Mouse (Mus musculus): ENCODE measurements around the gene Luc7l2. TPM values are rescaled to one million over a fixed set of nuclear protein-coding genes. Genes with fewer than 3 reads are reported as not detected.
A peak's percentile ranks its signal among the peaks of the same experiment; 100 is the strongest.
"Not testable (repeated sequence)": the region's sequence is repeated elsewhere in the genome, so short reads cannot be mapped to it uniquely, and the experiment has no call there.

Gene Luc7l2
- polyA plus RNA-seq, 1 experiment from 2014 or later: 36.3 TPM

DNA sequence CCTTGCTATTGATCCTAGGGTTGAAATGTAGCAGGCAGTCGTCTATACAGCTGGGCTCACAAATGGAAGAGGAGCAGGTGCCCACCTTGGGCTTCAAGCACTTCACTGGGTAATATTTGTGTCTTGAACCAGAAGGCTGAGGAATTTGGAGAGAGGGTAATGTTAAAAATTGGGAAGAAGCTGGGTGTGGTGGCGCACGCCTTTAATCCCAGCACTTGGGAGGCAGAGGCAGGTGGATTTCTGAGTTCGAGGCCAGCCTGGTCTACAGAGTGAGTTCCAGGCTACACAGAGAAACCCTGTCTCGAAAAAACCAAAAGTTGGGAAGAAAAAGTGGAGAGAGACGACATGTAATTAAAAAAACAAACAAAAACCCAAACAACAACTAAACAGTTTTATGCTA lies 1.3 kb upstream of the Luc7l2 start:
- DNase-seq (ENCODE audit: low spot score); H3K4me2 ChIP-seq (ENCODE audit: low read depth, low read length); ATAC-seq (replicated peaks; ENCODE audit: insufficient number of reproducible peaks, low FRiP score, low TSS enrichment, low read depth); H3K4me3 ChIP-seq (ENCODE audit: low read depth, low read length); H3K9me3 ChIP-seq (replicated peaks; ENCODE audit: control insufficient read depth, low read length); H3K36me3 ChIP-seq (replicated peaks; ENCODE audit: control insufficient read depth, insufficient read depth, low read depth, low read length); H3K27me3 ChIP-seq (ENCODE audit: control insufficient read depth, insufficient read depth, low read length); H3K9ac ChIP-seq (replicated peaks; ENCODE audit: low read length); H3K27ac ChIP-seq (replicated peaks; ENCODE audit: low read depth, low read length); H3K4me1 ChIP-seq (ENCODE audit: control insufficient read depth, insufficient read depth, low read length): not testable (repeated sequence)
- 79% methylated on average over 6 of the region's 6 CpGs for WGBS

DNA sequence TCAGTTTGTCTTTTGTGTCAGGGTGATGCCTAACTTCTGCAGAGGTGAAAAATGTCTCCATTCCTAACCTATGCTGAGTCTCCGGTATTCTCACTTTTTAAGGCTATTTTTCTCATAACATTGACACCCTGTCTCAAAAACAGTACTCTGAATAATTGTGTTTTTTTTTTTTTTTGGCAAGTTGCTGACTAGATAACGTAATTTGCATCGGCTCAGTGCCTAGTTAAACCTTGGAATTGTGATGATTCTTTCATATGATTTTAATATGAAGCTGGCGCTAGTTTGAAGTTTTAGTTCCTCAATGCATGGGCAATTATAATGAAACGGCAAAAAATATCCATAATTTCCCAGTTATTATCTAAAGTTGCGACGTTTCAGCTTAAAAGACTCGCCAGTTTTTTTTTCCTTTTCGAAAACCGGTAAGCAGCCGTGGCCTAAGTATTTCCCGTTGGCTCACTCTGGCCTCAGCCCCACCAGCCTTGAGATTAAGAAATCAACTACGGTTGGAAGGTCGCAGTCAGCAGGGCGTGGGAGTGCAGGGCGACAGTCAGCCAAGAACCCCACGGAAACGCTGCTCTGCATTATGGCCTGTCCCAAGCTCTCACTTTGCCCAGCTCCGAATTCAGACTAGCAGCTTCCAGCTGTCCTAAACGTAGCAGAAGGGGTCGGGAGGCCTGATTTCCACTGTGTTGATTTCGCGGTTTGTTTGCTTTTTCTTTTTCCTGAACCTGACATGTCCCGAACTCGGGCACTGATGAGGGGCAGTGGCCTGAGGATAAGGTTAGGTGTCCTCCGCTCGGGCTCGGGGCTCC lies 678 bp upstream of the Luc7l2 start:
- peak; percentile 60 for DNase-seq (ENCODE audit: low spot score)
- 9% methylated on average over 28 of the region's 28 CpGs for WGBS
- peak overlapping the region; percentile 55 for H3K4me2 ChIP-seq (ENCODE audit: low read depth, low read length)
- H3K4me3 ChIP-seq (ENCODE audit: low read depth, low read length): peak overlapping the region; percentile 76
- H3K4me1 ChIP-seq (ENCODE audit: control insufficient read depth, insufficient read depth, low read length): no peaks in the 10 kb centered on the region
- H3K36me3 ChIP-seq (replicated peaks; ENCODE audit: control insufficient read depth, insufficient read depth, low read depth, low read length): no peaks in the 10 kb centered on the region
- peak overlapping the region; percentile 90 for H3K9ac ChIP-seq (replicated peaks; ENCODE audit: low read length)
- ATAC-seq (replicated peaks; ENCODE audit: insufficient number of reproducible peaks, low FRiP score, low TSS enrichment, low read depth): peak; percentile 29
- H3K27me3 ChIP-seq (ENCODE audit: control insufficient read depth, insufficient read depth, low read length): no peaks in the 10 kb centered on the region
- no peaks in the 10 kb centered on the region for H3K9me3 ChIP-seq (replicated peaks; ENCODE audit: control insufficient read depth, low read length)
- H3K27ac ChIP-seq (replicated peaks; ENCODE audit: low read depth, low read length): peak overlapping the region; percentile 97

DNA sequence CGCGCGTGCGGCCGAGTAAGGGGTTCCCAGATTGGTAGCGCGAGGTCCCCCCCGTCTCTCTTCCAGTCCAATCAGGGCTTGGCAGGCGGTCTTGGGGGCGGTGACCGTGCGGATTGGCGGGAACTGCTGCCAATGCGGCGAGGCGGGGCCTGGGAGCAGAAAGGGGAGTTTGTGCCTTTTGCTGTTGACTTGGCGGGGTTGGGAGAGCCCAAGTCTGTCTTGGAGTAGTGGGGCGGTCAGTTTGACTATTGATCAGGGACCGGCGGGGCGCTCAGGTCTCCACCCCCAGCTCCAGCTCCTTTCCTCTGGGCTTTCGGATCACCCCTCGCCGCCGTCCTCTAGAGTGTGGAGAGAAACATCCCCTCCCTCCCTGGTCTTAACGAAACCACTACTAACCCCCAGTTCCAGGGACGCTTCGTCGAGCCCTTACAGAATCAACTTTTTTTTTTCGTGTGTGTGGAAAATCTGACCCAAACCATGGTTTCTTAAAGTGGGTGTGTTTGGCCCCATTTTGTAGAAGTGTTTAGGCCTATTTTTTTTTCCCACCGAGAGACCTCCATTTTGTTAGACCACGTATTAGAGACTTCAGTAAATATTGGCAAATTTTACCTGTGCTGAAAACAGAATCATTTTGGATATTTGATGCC lies 978 bp downstream of the Luc7l2 start:
- Histone ChIP-seq H3K9ac (replicated peaks; ENCODE audit: low read length) (peak overlapping the region; percentile 90), H3K4me1 (ENCODE audit: control insufficient read depth, insufficient read depth, low read length) (no peaks in the 10 kb centered on the region), H3K36me3 (replicated peaks; ENCODE audit: control insufficient read depth, insufficient read depth, low read depth, low read length) (peaks cover 3% of the 10 kb centered on the region; the same call in 1 of the 2 replicates), H3K4me2 (ENCODE audit: low read depth, low read length) (peak overlapping the region; percentile 47), H3K27ac (replicated peaks; ENCODE audit: low read depth, low read length) (peak overlapping the region; percentile 97), H3K4me3 (ENCODE audit: low read depth, low read length) (peak overlapping the region; percentile 76), H3K9me3 (replicated peaks; ENCODE audit: control insufficient read depth, low read length) (no peaks in the 10 kb centered on the region), H3K27me3 (ENCODE audit: control insufficient read depth, insufficient read depth, low read length) (no peaks in the 10 kb centered on the region)
- 0% methylated on average over 31 of the region's 32 CpGs for WGBS
- DNase-seq (ENCODE audit: low spot score) (peak; percentile 97), ATAC-seq (replicated peaks; ENCODE audit: insufficient number of reproducible peaks, low FRiP score, low TSS enrichment, low read depth) (peak; percentile 95)

DNA sequence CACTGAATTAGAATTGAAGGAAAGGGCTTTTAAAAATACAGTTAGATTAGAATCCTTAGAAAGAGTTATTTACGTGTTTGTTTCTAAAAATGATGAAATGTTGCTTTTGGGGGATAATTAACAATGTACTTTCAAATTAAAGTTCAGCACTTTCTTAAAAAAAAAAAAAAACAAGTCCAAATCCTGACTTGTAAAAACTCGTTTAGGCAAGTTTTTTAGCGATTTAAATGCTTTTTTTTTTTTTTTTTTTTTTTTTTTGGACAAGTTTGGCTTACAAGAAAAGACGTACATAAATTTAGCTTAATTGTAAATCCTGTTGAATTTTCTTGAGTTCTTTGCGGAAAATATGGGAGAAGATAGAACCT lies 1.5 kb downstream of the Luc7l2 start:
- no peak for DNase-seq (ENCODE audit: low spot score)
- WGBS: 25% methylated on average over 5 of the region's 5 CpGs
- no peaks in the 10 kb centered on the region for H3K27me3 ChIP-seq (ENCODE audit: control insufficient read depth, insufficient read depth, low read length)
- no peaks in the 10 kb centered on the region for H3K9me3 ChIP-seq (replicated peaks; ENCODE audit: control insufficient read depth, low read length)
- H3K9ac ChIP-seq (replicated peaks; ENCODE audit: low read length): no peak overlapping the region
- H3K4me2 ChIP-seq (ENCODE audit: low read depth, low read length): peak overlapping the region; percentile 47
- H3K4me1 ChIP-seq (ENCODE audit: control insufficient read depth, insufficient read depth, low read length): no peaks in the 10 kb centered on the region
- H3K4me3 ChIP-seq (ENCODE audit: low read depth, low read length): peak overlapping the region; percentile 76
- H3K27ac ChIP-seq (replicated peaks; ENCODE audit: low read depth, low read length): no peak overlapping the region
- peaks cover 3% of the 10 kb centered on the region; the same call in 1 of the 2 replicates for H3K36me3 ChIP-seq (replicated peaks; ENCODE audit: control insufficient read depth, insufficient read depth, low read depth, low read length)
- ATAC-seq (replicated peaks; ENCODE audit: insufficient number of reproducible peaks, low FRiP score, low TSS enrichment, low read depth): no peak

DNA sequence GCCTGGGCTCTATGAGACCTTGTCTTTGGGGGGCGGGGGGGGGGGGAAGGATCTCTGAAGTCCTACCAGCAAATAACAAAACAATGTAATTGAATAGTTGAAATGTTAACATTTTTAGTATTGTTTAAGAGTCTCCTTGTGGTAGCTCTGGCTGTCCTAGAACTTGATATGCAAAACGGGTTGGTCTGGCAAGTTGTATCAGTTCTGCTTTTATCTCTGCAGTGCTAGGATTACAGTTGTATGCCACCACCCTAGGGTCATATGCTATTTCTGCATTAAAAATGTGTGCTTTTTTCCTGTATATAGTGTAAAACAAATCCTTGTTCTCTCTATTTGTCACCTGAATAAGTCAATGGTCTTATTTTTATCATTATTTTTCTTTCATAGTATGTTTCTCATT lies 25.0 kb downstream of the Luc7l2 start:
- no peak for ATAC-seq (replicated peaks; ENCODE audit: insufficient number of reproducible peaks, low FRiP score, low TSS enrichment, low read depth)
- no peak for DNase-seq (ENCODE audit: low spot score)
- no peaks in the 10 kb centered on the region for H3K9me3 ChIP-seq (replicated peaks; ENCODE audit: control insufficient read depth, low read length)
- peaks cover 3% of the 10 kb centered on the region; the same call in 1 of the 2 replicates for H3K36me3 ChIP-seq (replicated peaks; ENCODE audit: control insufficient read depth, insufficient read depth, low read depth, low read length)
- no peak overlapping the region for H3K4me3 ChIP-seq (ENCODE audit: low read depth, low read length)
- H3K4me2 ChIP-seq (ENCODE audit: low read depth, low read length): no peak overlapping the region
- H3K27ac ChIP-seq (replicated peaks; ENCODE audit: low read depth, low read length): no peak overlapping the region
- no peaks in the 10 kb centered on the region for H3K27me3 ChIP-seq (ENCODE audit: control insufficient read depth, insufficient read depth, low read length)
- WGBS: 95% methylated on average over 2 of the region's 2 CpGs
- H3K9ac ChIP-seq (replicated peaks; ENCODE audit: low read length): no peak overlapping the region
- no peaks in the 10 kb centered on the region for H3K4me1 ChIP-seq (ENCODE audit: control insufficient read depth, insufficient read depth, low read length)

DNA sequence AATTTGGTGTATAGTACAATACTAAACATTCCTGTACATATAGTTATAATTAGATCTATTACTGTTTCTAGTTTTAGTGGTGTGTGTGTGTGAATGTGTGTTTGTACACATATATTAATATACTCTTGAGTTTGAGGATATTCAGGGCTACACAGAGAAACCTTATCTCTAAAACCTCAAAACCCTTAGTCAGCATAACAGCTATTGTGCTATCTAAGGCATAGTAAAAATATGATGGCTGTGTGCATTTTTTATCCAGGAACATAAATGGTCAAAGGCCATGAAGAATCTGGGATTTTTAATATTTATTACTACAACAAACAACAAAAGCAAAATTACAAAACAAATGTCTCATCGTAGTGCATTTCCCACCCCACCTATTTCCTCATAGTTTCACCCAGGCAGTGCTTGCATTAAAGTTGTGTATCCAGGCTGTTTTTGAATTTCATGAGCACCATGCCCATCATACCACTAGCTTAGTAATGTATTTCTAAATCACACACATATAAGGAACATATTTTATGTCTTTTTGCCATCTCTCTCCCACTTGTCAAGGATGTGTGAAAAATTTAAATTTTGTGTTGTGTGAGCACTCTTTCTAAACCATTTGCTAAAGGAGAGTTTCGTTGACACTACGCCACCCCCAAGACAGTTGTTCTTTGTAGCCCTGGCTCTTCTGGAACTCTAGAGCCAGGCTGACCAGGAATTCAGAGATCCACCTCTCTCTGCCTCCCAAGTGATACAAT lies 29.2 kb downstream of the Luc7l2 start:
- no peak for ATAC-seq (replicated peaks; ENCODE audit: insufficient number of reproducible peaks, low FRiP score, low TSS enrichment, low read depth)
- WGBS: 98% methylated on average over 3 of the region's 3 CpGs
- Histone ChIP-seq H3K27ac (replicated peaks; ENCODE audit: low read depth, low read length) (no peak overlapping the region), H3K4me3 (ENCODE audit: low read depth, low read length) (no peak overlapping the region), H3K4me1 (ENCODE audit: control insufficient read depth, insufficient read depth, low read length) (no peaks in the 10 kb centered on the region), H3K36me3 (replicated peaks; ENCODE audit: control insufficient read depth, insufficient read depth, low read depth, low read length) (peaks cover 3% of the 10 kb centered on the region; the same call in 1 of the 2 replicates), H3K9ac (replicated peaks; ENCODE audit: low read length) (no peak overlapping the region), H3K9me3 (replicated peaks; ENCODE audit: control insufficient read depth, low read length) (no peaks in the 10 kb centered on the region), H3K27me3 (ENCODE audit: control insufficient read depth, insufficient read depth, low read length) (no peaks in the 10 kb centered on the region), H3K4me2 (ENCODE audit: low read depth, low read length) (no peak overlapping the region)
- DNase-seq (ENCODE audit: low spot score): no peak

DNA sequence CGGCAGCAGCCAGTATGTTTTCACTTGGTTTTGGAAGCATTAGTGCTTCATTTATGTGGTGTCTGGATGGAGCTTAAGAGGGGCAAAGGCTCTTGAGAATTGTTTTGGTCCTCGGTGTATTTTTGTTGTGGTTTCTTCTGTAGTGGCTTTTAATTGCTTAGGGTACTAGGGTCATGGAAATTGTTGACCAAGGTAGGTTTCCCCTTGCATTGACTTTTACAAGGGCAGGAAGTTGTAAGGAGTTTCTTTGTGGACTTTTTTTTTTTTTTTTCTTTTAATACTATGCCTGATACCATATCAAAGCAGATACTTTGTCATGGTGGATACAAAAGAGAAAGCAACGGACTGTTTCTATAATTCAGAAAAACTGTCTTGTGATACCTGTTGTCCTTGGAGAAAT lies 30.6 kb downstream of the Luc7l2 start:
- ATAC-seq (replicated peaks; ENCODE audit: insufficient number of reproducible peaks, low FRiP score, low TSS enrichment, low read depth) (no peak), DNase-seq (ENCODE audit: low spot score) (no peak)
- H3K4me3 ChIP-seq (ENCODE audit: low read depth, low read length): no peak overlapping the region
- H3K27ac ChIP-seq (replicated peaks; ENCODE audit: low read depth, low read length): no peak overlapping the region
- no peak overlapping the region for H3K4me2 ChIP-seq (ENCODE audit: low read depth, low read length)
- no peaks in the 10 kb centered on the region for H3K27me3 ChIP-seq (ENCODE audit: control insufficient read depth, insufficient read depth, low read length)
- H3K4me1 ChIP-seq (ENCODE audit: control insufficient read depth, insufficient read depth, low read length): no peaks in the 10 kb centered on the region
- H3K9ac ChIP-seq (replicated peaks; ENCODE audit: low read length): no peak overlapping the region
- WGBS: 83% methylated on average over 3 of the region's 3 CpGs
- H3K9me3 ChIP-seq (replicated peaks; ENCODE audit: control insufficient read depth, low read length): no peaks in the 10 kb centered on the region
- H3K36me3 ChIP-seq (replicated peaks; ENCODE audit: control insufficient read depth, insufficient read depth, low read depth, low read length): peaks cover 10% of the 10 kb centered on the region

Measured in embryonic facial prominence, embryonic 11.5 days (tissue).